Mouse (Mus musculus) spleen, adult 2 months (tissue): ENCODE results near the gene Cd300lg. TPM values are rescaled to one million over a fixed set of nuclear protein-coding genes. Genes with fewer than 3 reads are reported as not detected.

ENCODE experiments used
- DNase-seq, 2 experiments: peaks; one replicate each; pipeline versions ENCODE4 v3.0.0 to v3.0.0-alpha.2; 2012 to 2021; ENCODE audit warnings: low spot score in 2 of 2, low read depth in 1 of 2
- H3K27ac ChIP-seq: fragments of 200-500 bp; 2 replicates; pipeline ENCODE4 v1.5.1; 2012; ENCODE audit warnings: low read length, inconsistent platforms; ENCODE audit not compliant: insufficient read depth
- H3K27me3 ChIP-seq: fragments of 200-500 bp; 2 replicates; pipeline ENCODE4 v1.6.1; 2012; ENCODE audit warnings: mild to moderate bottlenecking, moderate library complexity, low read length, inconsistent platforms; ENCODE audit not compliant: control insufficient read depth, insufficient read depth
- H3K36me3 ChIP-seq: fragments of 200-500 bp; 2 replicates; pipeline ENCODE4 v1.6.1; 2012; ENCODE audit warnings: mild to moderate bottlenecking, low read length, inconsistent platforms; ENCODE audit not compliant: control insufficient read depth, insufficient read depth
- H3K4me1 ChIP-seq: fragments of 200-500 bp; 2 replicates; pipeline ENCODE4 v1.6.1; 2011; ENCODE audit warnings: inconsistent platforms; ENCODE audit not compliant: control insufficient read depth, insufficient read depth, insufficient read length
- H3K4me3 ChIP-seq: fragments of 200-500 bp; 2 replicates; pipeline ENCODE4 v1.5.1; 2011; ENCODE audit warnings: mild to moderate bottlenecking, inconsistent platforms; ENCODE audit not compliant: insufficient read depth, insufficient read length; ENCODE audit errors: extremely low read depth
- CTCF ChIP-seq: fragments of 200-500 bp; IDR thresholded peaks from 2 replicates; pipeline ENCODE4 v1.5.1; 2011; ENCODE audit warnings: mild to moderate bottlenecking, inconsistent platforms; ENCODE audit not compliant: insufficient read depth, insufficient read length, insufficient replicate concordance; ENCODE audit errors: extremely low read depth
- POLR2A ChIP-seq: fragments of 200-500 bp; IDR thresholded peaks from 2 replicates; pipeline ENCODE4 v1.6.1; 2011; ENCODE audit warnings: low read depth, low read length, inconsistent platforms
- WGBS: fragments of 180-500 bp; shearing (Covaris S2); methylation state at CpG from one replicate; pipeline ENCODE4 v1.1.7; 2018; 5-methylcytosine and 5-hydroxymethylcytosine counted together
- polyA plus RNA-seq: library from polyadenylated mRNA; depleted of rRNA; stranded (reverse); fragments of >200 nt; gene quantifications from 2 replicates; pipeline ENCODE4 v1.2.3, GENCODE M21; 2012

Cd300lg gene
- polyA plus RNA-seq, 1 experiment, result 12.8 TPM

- 81% methylated on average over 8 of the region's 8 CpGs for WGBS
- no peak overlapping the region for H3K27ac ChIP-seq
- no peaks in the 10 kb centered on the region for H3K36me3 ChIP-seq
- TF ChIP-seq CTCF (no peak), POLR2A (no peak)
- H3K4me3 ChIP-seq, result no peak overlapping the region
- H3K4me1 ChIP-seq, result peaks cover 4% of the 10 kb centered on the region; the same call in 1 of the 2 replicates
- no peak for DNase-seq
- no peaks in the 10 kb centered on the region for H3K27me3 ChIP-seq
Measured at GRCm38 (mm10) chr11:102013201-102013600, 28.1 kb upstream of the Cd300lg start.

DNA sequence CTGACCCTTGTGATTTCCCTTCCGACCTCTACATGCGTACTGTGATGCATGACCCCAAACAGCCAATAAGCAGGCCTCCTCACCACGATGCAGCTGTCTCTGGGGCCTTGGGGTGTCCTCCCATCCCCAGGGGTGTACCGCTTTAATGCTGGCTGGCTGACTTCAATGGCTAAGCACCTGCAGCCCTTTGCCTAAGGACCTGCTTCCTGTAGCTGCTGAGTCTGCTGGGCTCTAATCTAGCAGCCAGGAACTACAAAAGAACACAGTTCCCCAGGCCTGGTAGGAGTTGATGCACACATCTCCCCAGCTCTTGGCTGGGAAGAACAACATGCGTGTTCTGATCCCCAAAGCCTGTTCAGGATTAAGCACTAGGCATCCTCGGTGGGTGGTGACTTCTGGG lies 25.8 kb upstream of the Cd300lg start:
- TF ChIP-seq POLR2A, result no peak
- no peak for TF ChIP-seq CTCF
- no peaks in the 10 kb centered on the region for H3K27me3 ChIP-seq
- peaks cover 4% of the 10 kb centered on the region; the same call in 1 of the 2 replicates for H3K4me1 ChIP-seq
- H3K36me3 ChIP-seq, result no peaks in the 10 kb centered on the region
- 42% methylated on average over 6 of the region's 6 CpGs for WGBS
- no peak overlapping the region for H3K4me3 ChIP-seq
- H3K27ac ChIP-seq, result no peak overlapping the region
- DNase-seq, result no peak

DNA sequence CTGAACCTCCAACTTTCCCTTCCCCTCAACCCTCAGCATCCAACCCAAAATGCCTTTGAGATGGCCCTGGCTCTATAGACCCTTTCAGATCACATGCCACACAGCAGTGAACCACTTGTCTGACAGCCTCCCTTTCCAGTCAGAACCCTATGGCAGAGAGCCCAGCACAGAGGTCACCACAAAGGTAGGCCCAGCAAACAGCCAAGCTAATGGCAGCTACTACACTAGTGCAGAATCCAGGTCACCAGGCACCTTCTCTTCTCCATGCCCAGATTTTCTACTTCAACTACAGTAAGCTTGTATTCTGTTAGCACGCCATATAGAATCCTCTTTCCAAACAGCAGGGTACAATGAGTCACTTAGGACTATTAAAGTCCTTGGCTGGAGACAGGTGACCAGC lies 25.2 kb upstream of the Cd300lg start:
- Histone ChIP-seq H3K36me3 (no peaks in the 10 kb centered on the region), H3K4me3 (no peak overlapping the region), H3K27me3 (no peaks in the 10 kb centered on the region), H3K27ac (no peak overlapping the region), H3K4me1 (peaks cover 4% of the 10 kb centered on the region; the same call in 1 of the 2 replicates)
- TF ChIP-seq CTCF, result no peak
- TF ChIP-seq POLR2A, result no peak
- WGBS, result 90% methylated on average over 1 of the region's 1 CpGs
- no peak for DNase-seq

- TF ChIP-seq POLR2A (no peak), CTCF (no peak)
- Histone ChIP-seq H3K4me3 (no peak overlapping the region), H3K27ac (no peak overlapping the region), H3K36me3 (no peaks in the 10 kb centered on the region), H3K4me1 (peaks cover 4% of the 10 kb centered on the region; the same call in 1 of the 2 replicates), H3K27me3 (no peaks in the 10 kb centered on the region)
- 73% methylated on average over 9 of the region's 9 CpGs for WGBS
- DNase-seq, result no peak
Measured at GRCm38 (mm10) chr11:102019736-102020135, 21.6 kb upstream of the Cd300lg start.

DNA sequence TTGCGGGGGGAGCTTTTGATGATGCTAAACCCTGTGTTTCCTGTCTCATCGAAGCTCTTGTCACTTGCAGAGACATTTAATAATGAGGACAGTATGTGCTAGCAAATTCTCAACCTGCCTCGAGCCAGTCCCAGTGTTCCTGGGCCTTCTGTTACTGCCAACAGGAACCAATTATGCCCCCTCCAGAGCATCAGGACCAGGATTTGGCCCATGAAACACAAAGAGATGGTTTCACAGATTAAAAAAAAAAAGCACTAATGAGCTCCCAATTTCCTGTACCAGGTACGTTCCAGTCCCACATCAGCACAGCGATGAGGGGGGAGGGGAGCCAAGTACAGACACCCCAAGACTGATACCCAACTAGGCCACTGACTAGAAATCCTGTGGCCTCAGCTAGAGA lies 20.1 kb upstream of the Cd300lg start:
- TF ChIP-seq CTCF (no peak), POLR2A (no peak)
- Histone ChIP-seq H3K27ac (no peak overlapping the region), H3K36me3 (no peaks in the 10 kb centered on the region), H3K27me3 (0 out of 2 replicates have a peak, but pooled peaks cover under 1% of the 10 kb centered on the region), H3K4me1 (no peaks in the 10 kb centered on the region), H3K4me3 (no peak overlapping the region)
- no peak for DNase-seq
- 79% methylated on average over 5 of the region's 5 CpGs for WGBS

GRCm38 (mm10) chr11:102023406-102023805 lies 17.9 kb upstream of the Cd300lg start:
- no peak for TF ChIP-seq POLR2A
- no peak for TF ChIP-seq CTCF
- WGBS, result 86% methylated on average over 13 of the region's 13 CpGs
- Histone ChIP-seq H3K27me3 (peaks cover 11% of the 10 kb centered on the region), H3K4me1 (peaks cover 4% of the 10 kb centered on the region; the same call in 1 of the 2 replicates), H3K4me3 (no peak overlapping the region), H3K36me3 (no peaks in the 10 kb centered on the region), H3K27ac (no peak overlapping the region)
- no peak for DNase-seq

GRCm38 (mm10) chr11:102024084-102024758 lies 17.1 kb upstream of the Cd300lg start:
- no peak for DNase-seq
- Histone ChIP-seq H3K4me1 (peaks cover 4% of the 10 kb centered on the region; the same call in 1 of the 2 replicates), H3K36me3 (no peaks in the 10 kb centered on the region), H3K27me3 (peaks cover 11% of the 10 kb centered on the region), H3K4me3 (no peak overlapping the region), H3K27ac (no peak overlapping the region)
- 89% methylated on average over 6 of the region's 6 CpGs for WGBS
- TF ChIP-seq CTCF, result no peak
- TF ChIP-seq POLR2A, result no peak
